Mouse (Mus musculus): Measurements from ENCODE around the gene Mrpl45. TPM values are rescaled to one million over a fixed set of nuclear protein-coding genes. Genes with fewer than 3 reads are reported as not detected.

The Mrpl45 gene
- polyA plus RNA-seq, 1 experiment, result 40.6 TPM

- H3K27ac ChIP-seq (ENCODE audit: insufficient read depth, low read length), result no peak overlapping the region
- no peak overlapping the region for H3K4me3 ChIP-seq (replicated peaks; ENCODE audit: insufficient read depth, low read depth, low read length)
- DNase-seq, result no peak
- 29% methylated on average over 16 of the region's 16 CpGs for WGBS
- no peaks in the 10 kb centered on the region for H3K27me3 ChIP-seq (ENCODE audit: control insufficient read depth, insufficient read depth, low read length)
- no peaks in the 10 kb centered on the region for H3K4me1 ChIP-seq (ENCODE audit: control insufficient read depth, insufficient read depth, low read length)
- TF ChIP-seq CTCF (IDR thresholded peaks at IDR 0.05; ENCODE audit: borderline replicate concordance, insufficient read depth, low read depth, low read length), result no peak
- TF ChIP-seq POLR2A (IDR thresholded peaks at IDR 0.05; ENCODE audit: borderline replicate concordance, insufficient read depth, low read length), result no peak
Measured at GRCm38 (mm10) chr11:97301406-97301805, 14.1 kb upstream of the Mrpl45 start.

GRCm38 (mm10) chr11:97302231-97302781 is 13.2 kb upstream of the Mrpl45 start:
- no peaks in the 10 kb centered on the region for H3K4me1 ChIP-seq (ENCODE audit: control insufficient read depth, insufficient read depth, low read length)
- peak in 1 of 2 experiments; percentile 37 for DNase-seq
- H3K27ac ChIP-seq (ENCODE audit: insufficient read depth, low read length), result no peak overlapping the region
- 39% methylated on average over 7 of the region's 7 CpGs for WGBS
- TF ChIP-seq CTCF (IDR thresholded peaks at IDR 0.05; ENCODE audit: borderline replicate concordance, insufficient read depth, low read depth, low read length) (no peak), POLR2A (IDR thresholded peaks at IDR 0.05; ENCODE audit: borderline replicate concordance, insufficient read depth, low read length) (no peak)
- no peak overlapping the region for H3K4me3 ChIP-seq (replicated peaks; ENCODE audit: insufficient read depth, low read depth, low read length)
- H3K27me3 ChIP-seq (ENCODE audit: control insufficient read depth, insufficient read depth, low read length), result no peaks in the 10 kb centered on the region

- Histone ChIP-seq H3K27ac (ENCODE audit: insufficient read depth, low read length) (no peak overlapping the region), H3K4me1 (ENCODE audit: control insufficient read depth, insufficient read depth, low read length) (no peaks in the 10 kb centered on the region), H3K4me3 (replicated peaks; ENCODE audit: insufficient read depth, low read depth, low read length) (no peak overlapping the region), H3K27me3 (ENCODE audit: control insufficient read depth, insufficient read depth, low read length) (no peaks in the 10 kb centered on the region)
- TF ChIP-seq POLR2A (IDR thresholded peaks at IDR 0.05; ENCODE audit: borderline replicate concordance, insufficient read depth, low read length) (no peak), CTCF (IDR thresholded peaks at IDR 0.05; ENCODE audit: borderline replicate concordance, insufficient read depth, low read depth, low read length) (no peak)
- 93% methylated on average over 5 of the region's 5 CpGs for WGBS
- DNase-seq, result no peak
Measured at GRCm38 (mm10) chr11:97304631-97305030, 10.9 kb upstream of the Mrpl45 start.

- no peak overlapping the region for H3K4me3 ChIP-seq (replicated peaks; ENCODE audit: insufficient read depth, low read depth, low read length)
- no peak overlapping the region for H3K27ac ChIP-seq (ENCODE audit: insufficient read depth, low read length)
- H3K27me3 ChIP-seq (ENCODE audit: control insufficient read depth, insufficient read depth, low read length), result no peaks in the 10 kb centered on the region
- DNase-seq, result no peak
- TF ChIP-seq CTCF (IDR thresholded peaks at IDR 0.05; ENCODE audit: borderline replicate concordance, insufficient read depth, low read depth, low read length) (no peak), POLR2A (IDR thresholded peaks at IDR 0.05; ENCODE audit: borderline replicate concordance, insufficient read depth, low read length) (no peak)
- 91% methylated on average over 11 of the region's 11 CpGs for WGBS
- H3K4me1 ChIP-seq (ENCODE audit: control insufficient read depth, insufficient read depth, low read length), result 0 out of 2 replicates have a peak, but pooled peaks cover 4% of the 10 kb centered on the region
Measured at GRCm38 (mm10) chr11:97307294-97308069, 8.0 kb upstream of the Mrpl45 start.

- H3K27me3 ChIP-seq (ENCODE audit: control insufficient read depth, insufficient read depth, low read length), result no peaks in the 10 kb centered on the region
- no peak for DNase-seq
- H3K4me3 ChIP-seq (replicated peaks; ENCODE audit: insufficient read depth, low read depth, low read length), result no peak overlapping the region
- no peak for TF ChIP-seq POLR2A (IDR thresholded peaks at IDR 0.05; ENCODE audit: borderline replicate concordance, insufficient read depth, low read length)
- TF ChIP-seq CTCF (IDR thresholded peaks at IDR 0.05; ENCODE audit: borderline replicate concordance, insufficient read depth, low read depth, low read length), result no peak
- WGBS, result 66% methylated on average over 3 of the region's 3 CpGs
- H3K27ac ChIP-seq (ENCODE audit: insufficient read depth, low read length), result no peak overlapping the region
- 0 out of 2 replicates have a peak, but pooled peaks cover 4% of the 10 kb centered on the region for H3K4me1 ChIP-seq (ENCODE audit: control insufficient read depth, insufficient read depth, low read length)
Measured at GRCm38 (mm10) chr11:97308806-97309450, 6.6 kb upstream of the Mrpl45 start.

- H3K27me3 ChIP-seq (ENCODE audit: control insufficient read depth, insufficient read depth, low read length), result no peaks in the 10 kb centered on the region
- H3K4me1 ChIP-seq (ENCODE audit: control insufficient read depth, insufficient read depth, low read length), result 0 out of 2 replicates have a peak, but pooled peaks cover 4% of the 10 kb centered on the region
- peak overlapping the region; percentile 67 for H3K4me3 ChIP-seq (replicated peaks; ENCODE audit: insufficient read depth, low read depth, low read length)
- TF ChIP-seq CTCF (IDR thresholded peaks at IDR 0.05; ENCODE audit: borderline replicate concordance, insufficient read depth, low read depth, low read length), result no peak
- no peak for TF ChIP-seq POLR2A (IDR thresholded peaks at IDR 0.05; ENCODE audit: borderline replicate concordance, insufficient read depth, low read length)
- DNase-seq, result peak; percentile 57 to 66
- 2% methylated on average over 9 of the region's 9 CpGs for WGBS
- peak overlapping the region; percentile 29; the same call in 1 of the 2 replicates for H3K27ac ChIP-seq (ENCODE audit: insufficient read depth, low read length)
Measured at GRCm38 (mm10) chr11:97309451-97309836, 6.1 kb upstream of the Mrpl45 start.

GRCm38 (mm10) chr11:97309911-97310571 is 5.5 kb upstream of the Mrpl45 start:
- peak overlapping the region; percentile 29; the same call in 1 of the 2 replicates for H3K27ac ChIP-seq (ENCODE audit: insufficient read depth, low read length)
- WGBS, result under 1% methylated on average over 25 of the region's 25 CpGs
- H3K4me3 ChIP-seq (replicated peaks; ENCODE audit: insufficient read depth, low read depth, low read length), result peak overlapping the region; percentile 67

More at GRCm38 (mm10) chr11:97309911-97310571, 5.5 kb upstream of the Mrpl45 start:
- H3K27me3 ChIP-seq (ENCODE audit: control insufficient read depth, insufficient read depth, low read length), result no peaks in the 10 kb centered on the region
- TF ChIP-seq CTCF (IDR thresholded peaks at IDR 0.05; ENCODE audit: borderline replicate concordance, insufficient read depth, low read depth, low read length), result peak; percentile 85
- no peak for TF ChIP-seq POLR2A (IDR thresholded peaks at IDR 0.05; ENCODE audit: borderline replicate concordance, insufficient read depth, low read length)
- H3K4me1 ChIP-seq (ENCODE audit: control insufficient read depth, insufficient read depth, low read length), result 0 out of 2 replicates have a peak, but pooled peaks cover 4% of the 10 kb centered on the region
- DNase-seq, result peak; percentile 84 to 86
